Mouse (Mus musculus) neural tube, embryonic 15.5 days (tissue): Measurements from ENCODE around the gene Stpg4. TPM values are rescaled to one million over a fixed set of nuclear protein-coding genes. Genes with fewer than 3 reads are reported as not detected.

Experiments
- ATAC-seq: fragments of 200-750 bp; cut with Nextera tagmentation; 2 replicates; pipeline ENCODE4 v1.8.0; 2017; ENCODE audit warnings: mild to moderate bottlenecking, moderate TSS enrichment, moderate library complexity; ENCODE audit not compliant: low FRiP score
- H3K27ac ChIP-seq: fragments of 300-500 bp; sonication (generic); replicated peaks from 2 replicates; pipeline ENCODE4 v1.5.1; 2015; ENCODE audit warnings: mild to moderate bottlenecking, inconsistent platforms
- H3K27me3 ChIP-seq: fragments of 300-500 bp; sonication (generic); replicated peaks from 2 replicates; pipeline ENCODE4 v1.6.1; 2015; ENCODE audit warnings: inconsistent platforms
- H3K36me3 ChIP-seq: fragments of 300-500 bp; sonication (generic); 2 replicates; pipeline ENCODE4 v1.6.1; 2015; ENCODE audit warnings: inconsistent platforms
- H3K4me1 ChIP-seq: fragments of 300-500 bp; sonication (generic); 2 replicates; pipeline ENCODE4 v1.6.1; 2015; ENCODE audit warnings: inconsistent platforms
- H3K4me2 ChIP-seq: fragments of 300-500 bp; sonication (generic); 2 replicates; pipeline ENCODE4 v1.6.1; 2015; ENCODE audit warnings: inconsistent platforms, mild to moderate bottlenecking, moderate library complexity
- H3K4me3 ChIP-seq: fragments of 300-500 bp; sonication (generic); replicated peaks from 2 replicates; pipeline ENCODE4 v1.5.1; 2015; ENCODE audit warnings: mild to moderate bottlenecking, inconsistent platforms
- H3K9ac ChIP-seq: fragments of 300-500 bp; sonication (generic); replicated peaks from 2 replicates; pipeline ENCODE4 v1.6.1; 2015; ENCODE audit warnings: mild to moderate bottlenecking, inconsistent platforms
- H3K9me3 ChIP-seq: fragments of 300-500 bp; sonication (generic); replicated peaks from 2 replicates; pipeline ENCODE4 v1.6.1; 2016; ENCODE audit warnings: inconsistent platforms
- WGBS: fragments of 180-500 bp; shearing (Covaris S2); methylation state at CpG from one replicate; pipeline ENCODE4 v1.1.7; 2015; ENCODE audit warnings: mixed read lengths; 5-methylcytosine and 5-hydroxymethylcytosine counted together
- polyA plus RNA-seq: library from polyadenylated mRNA; unstranded; fragments of >200 nt; fragmentation: Nextera tagmentation; extraction: Ambion mirVana; gene quantifications from 2 replicates; pipeline ENCODE4 v1.2.1, GENCODE M21; 2015

Stpg4 gene
- polyA plus RNA-seq, 1 experiment from 2014 or later: 0.26 TPM

- H3K27ac ChIP-seq: no peak overlapping the region
- WGBS: 76% methylated on average over 18 of the region's 18 CpGs
- ATAC-seq: no peak
Measured at GRCm38 (mm10) chr17:87344441-87345251, 82.9 kb downstream of the Stpg4 start.

GRCm38 (mm10) chr17:87343060-87343703, 84.4 kb downstream of the Stpg4 start:
- no peak for ATAC-seq
- 84% methylated on average over 8 of the region's 8 CpGs for WGBS
- H3K4me1 ChIP-seq: no peaks in the 10 kb centered on the region

More at GRCm38 (mm10) chr17:87344441-87345251, 82.9 kb downstream of the Stpg4 start:
- no peaks in the 10 kb centered on the region for H3K36me3 ChIP-seq
- H3K4me3 ChIP-seq: no peak overlapping the region
- H3K27me3 ChIP-seq: no peaks in the 10 kb centered on the region
- H3K4me2 ChIP-seq: no peak overlapping the region
- H3K4me1 ChIP-seq: no peaks in the 10 kb centered on the region
- no peak overlapping the region for H3K9ac ChIP-seq
- H3K9me3 ChIP-seq: no peaks in the 10 kb centered on the region

More at GRCm38 (mm10) chr17:87343060-87343703, 84.4 kb downstream of the Stpg4 start:
- H3K4me3 ChIP-seq: no peak overlapping the region
- H3K27ac ChIP-seq: no peak overlapping the region
- H3K9ac ChIP-seq: no peak overlapping the region
- H3K27me3 ChIP-seq: no peaks in the 10 kb centered on the region
- no peak overlapping the region for H3K4me2 ChIP-seq
- H3K36me3 ChIP-seq: no peaks in the 10 kb centered on the region
- H3K9me3 ChIP-seq: no peaks in the 10 kb centered on the region

Other genes with a start within 250 kb of the Stpg4 start
- gene Mcfd2, start 161.8 kb downstream of the Stpg4 start, polyA plus RNA-seq: 45.3 and 57.3 TPM in 2 replicates
- gene Ttc7, start 144.9 kb downstream of the Stpg4 start, polyA plus RNA-seq: 7.2 and 12.0 TPM in 2 replicates
- gene Calm2, start 19.2 kb upstream of the Stpg4 start, polyA plus RNA-seq: 3,061 and 3,386 TPM in 2 replicates
- gene Epcam, start 208.2 kb upstream of the Stpg4 start, polyA plus RNA-seq: 3.4 and 89.9 TPM in 2 replicates
- 57.5 and 67.6 TPM in 2 replicates for gene Msh2, start 244.6 kb upstream of the Stpg4 start, polyA plus RNA-seq